Mouse (Mus musculus): ENCODE data around the gene Icos. TPM values are rescaled to one million over a fixed set of nuclear protein-coding genes. Genes with fewer than 3 reads are reported as not detected.

Gene Icos
- polyA plus RNA-seq, 1 experiment from 2014 or later: 0.07 TPM

DNA sequence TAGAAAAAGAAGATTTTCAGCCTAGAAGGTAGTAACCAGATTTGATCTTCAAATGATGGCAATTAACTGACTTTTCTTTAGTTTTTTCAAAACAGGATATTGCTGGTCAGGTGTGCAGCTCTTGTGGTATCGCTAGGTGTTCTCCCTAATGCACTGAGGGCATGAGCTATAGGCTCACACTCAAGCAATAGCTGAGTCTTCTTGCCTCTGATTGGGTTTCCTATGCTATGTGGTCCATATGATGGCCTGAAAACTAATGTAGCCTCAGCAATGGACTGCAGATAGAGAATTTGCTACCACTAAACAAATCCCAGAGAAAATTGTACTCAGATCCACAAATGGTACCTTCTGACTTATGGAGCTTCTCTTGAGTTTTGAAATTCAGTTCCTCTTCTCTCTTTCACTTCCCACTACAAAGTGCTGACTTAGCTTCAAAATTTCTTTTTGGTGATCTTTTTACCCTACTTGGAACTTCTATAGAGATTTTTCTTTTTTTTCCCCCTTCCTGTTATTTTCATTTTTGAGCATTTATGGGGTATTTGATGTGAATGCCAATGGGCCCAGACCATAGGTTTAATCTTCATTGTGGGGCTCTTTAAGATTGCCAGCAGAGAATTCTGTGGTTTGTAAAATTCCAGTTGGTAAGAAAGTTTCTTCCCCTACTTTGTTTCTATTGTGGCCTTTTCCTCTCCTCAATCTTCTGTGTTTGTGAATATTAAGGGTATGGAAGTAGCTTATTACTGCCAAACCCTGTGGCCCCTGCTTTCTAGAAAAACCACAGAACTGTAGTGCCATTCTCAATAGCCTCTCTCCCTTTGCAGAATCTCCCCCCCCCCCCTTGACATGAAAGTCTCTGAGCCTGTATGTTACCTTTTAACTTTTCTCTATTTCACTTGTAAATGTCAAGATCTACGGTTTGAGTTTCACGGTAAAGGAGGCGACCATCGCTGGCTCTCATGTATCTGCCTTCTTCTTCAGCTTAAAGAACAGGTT lies 36.4 kb upstream of the Icos start:
- no peaks in the 10 kb centered on the region for H3K36me3 ChIP-seq (ENCODE audit: control insufficient read depth, insufficient read depth, low read length)
- H3K27ac ChIP-seq (ENCODE audit: low read depth, low read length): no peak overlapping the region
- WGBS: 94% methylated on average over 5 of the region's 5 CpGs
- ATAC-seq (ENCODE audit: low FRiP score, low TSS enrichment): no peak
- no peaks in the 10 kb centered on the region for H3K9me3 ChIP-seq (ENCODE audit: control insufficient read depth, low read length)
- H3K4me2 ChIP-seq (replicated peaks; ENCODE audit: low read depth, low read length): no peak overlapping the region
- H3K9ac ChIP-seq (ENCODE audit: low read depth, low read length): no peak overlapping the region
- no peaks in the 10 kb centered on the region for H3K4me1 ChIP-seq (ENCODE audit: control insufficient read depth, insufficient read depth, low read length)
- H3K27me3 ChIP-seq (ENCODE audit: control insufficient read depth, insufficient read depth, low read length): no peaks in the 10 kb centered on the region
- H3K4me3 ChIP-seq (ENCODE audit: low read length): no peak overlapping the region

DNA sequence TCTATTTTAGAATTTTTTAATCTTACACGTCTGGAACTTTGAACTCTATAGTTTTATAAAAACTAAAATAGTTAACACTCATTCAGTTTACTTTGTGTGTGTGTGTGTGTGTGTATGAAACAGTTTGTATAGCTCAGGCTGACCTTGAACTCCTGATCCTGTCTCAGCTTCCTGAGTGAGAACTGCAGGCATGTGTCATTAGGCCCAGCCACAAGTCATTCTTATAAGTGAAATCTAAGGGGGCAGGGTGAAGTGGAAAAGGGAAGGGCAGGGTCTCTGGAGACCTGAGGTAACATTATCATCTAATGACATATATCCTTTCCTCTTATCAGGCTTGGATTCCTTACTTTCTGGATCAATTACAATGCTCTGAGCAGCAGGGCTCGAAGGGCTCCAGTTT lies 34.8 kb upstream of the Icos start:
- Histone ChIP-seq H3K9ac (ENCODE audit: low read depth, low read length) (no peak overlapping the region), H3K27ac (ENCODE audit: low read depth, low read length) (no peak overlapping the region), H3K4me3 (ENCODE audit: low read length) (no peak overlapping the region), H3K36me3 (ENCODE audit: control insufficient read depth, insufficient read depth, low read length) (no peaks in the 10 kb centered on the region), H3K4me2 (replicated peaks; ENCODE audit: low read depth, low read length) (no peak overlapping the region), H3K9me3 (ENCODE audit: control insufficient read depth, low read length) (no peaks in the 10 kb centered on the region), H3K27me3 (ENCODE audit: control insufficient read depth, insufficient read depth, low read length) (no peaks in the 10 kb centered on the region), H3K4me1 (ENCODE audit: control insufficient read depth, insufficient read depth, low read length) (no peaks in the 10 kb centered on the region)
- WGBS: 72% methylated on average over 2 of the region's 2 CpGs
- ATAC-seq (ENCODE audit: low FRiP score, low TSS enrichment): no peak

DNA sequence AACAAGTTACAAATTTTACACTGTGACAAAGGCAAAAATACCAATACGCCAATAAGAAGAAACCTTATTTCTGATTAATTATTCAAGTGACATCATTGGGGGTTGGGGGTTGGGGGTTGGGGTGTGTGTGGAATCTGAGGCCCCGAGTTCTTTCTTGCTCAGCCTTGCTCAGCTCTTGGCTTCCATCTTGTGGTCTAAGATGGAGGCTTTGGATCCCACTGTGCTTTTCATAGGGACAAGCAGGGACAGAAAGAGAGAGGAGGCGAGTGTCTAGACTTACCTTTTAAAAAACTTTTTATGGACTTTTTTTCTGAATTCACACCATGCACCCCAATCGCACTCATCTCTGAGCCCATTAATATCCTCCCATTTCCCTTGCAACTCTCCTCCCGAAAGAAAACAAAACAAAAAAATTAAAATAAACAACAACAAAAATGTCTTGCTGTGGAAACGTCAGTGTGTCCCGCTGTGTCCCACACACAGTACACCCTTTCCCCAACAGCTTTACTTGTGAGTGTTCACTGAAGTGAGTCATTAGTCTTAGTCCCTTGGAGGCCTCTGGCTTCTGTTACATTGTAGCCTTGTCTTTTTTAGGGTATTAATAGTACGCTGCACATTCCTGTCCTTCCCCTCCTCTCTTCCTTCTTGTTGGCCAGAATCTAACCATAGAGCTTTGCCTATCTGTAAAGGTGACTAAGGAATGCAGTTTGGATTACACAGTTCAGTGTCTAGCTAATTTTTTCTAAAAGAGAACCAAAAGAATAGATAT lies 31.9 kb upstream of the Icos start:
- WGBS: 79% methylated on average over 8 of the region's 8 CpGs
- no peaks in the 10 kb centered on the region for H3K4me1 ChIP-seq (ENCODE audit: control insufficient read depth, insufficient read depth, low read length)

DNA sequence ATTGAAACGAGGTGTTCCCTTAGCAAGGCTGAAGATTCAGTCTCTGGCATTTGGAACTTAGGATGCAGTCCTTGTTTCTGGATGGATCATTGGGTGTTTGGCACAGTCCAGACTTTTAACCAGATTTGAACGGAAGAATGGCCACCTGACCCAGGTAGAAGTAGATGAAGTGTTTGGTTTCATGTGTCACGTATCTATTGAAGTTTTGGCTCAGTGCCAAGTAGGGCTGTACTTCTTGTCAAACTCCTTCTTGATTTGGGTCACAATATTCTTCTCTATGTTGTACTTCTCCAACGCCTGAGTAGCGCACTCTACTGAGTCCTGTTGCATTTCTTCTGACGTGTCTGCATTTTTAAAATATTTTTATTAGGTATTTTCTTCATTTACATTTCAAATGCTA lies 29.6 kb upstream of the Icos start:
- Histone ChIP-seq H3K36me3 (ENCODE audit: control insufficient read depth, insufficient read depth, low read length) (no peaks in the 10 kb centered on the region), H3K9me3 (ENCODE audit: control insufficient read depth, low read length) (no peaks in the 10 kb centered on the region), H3K4me2 (replicated peaks; ENCODE audit: low read depth, low read length) (no peak overlapping the region), H3K9ac (ENCODE audit: low read depth, low read length) (no peak overlapping the region), H3K27ac (ENCODE audit: low read depth, low read length) (no peak overlapping the region), H3K4me1 (ENCODE audit: control insufficient read depth, insufficient read depth, low read length) (no peaks in the 10 kb centered on the region), H3K4me3 (ENCODE audit: low read length) (no peak overlapping the region), H3K27me3 (ENCODE audit: control insufficient read depth, insufficient read depth, low read length) (no peaks in the 10 kb centered on the region)
- WGBS: 84% methylated on average over 6 of the region's 6 CpGs
- ATAC-seq (ENCODE audit: low FRiP score, low TSS enrichment): no peak

More for the DNA sequence above, 31.9 kb upstream of the Icos start:
- ATAC-seq (ENCODE audit: low FRiP score, low TSS enrichment): no peak
- Histone ChIP-seq H3K4me2 (replicated peaks; ENCODE audit: low read depth, low read length) (no peak overlapping the region), H3K9ac (ENCODE audit: low read depth, low read length) (no peak overlapping the region), H3K27ac (ENCODE audit: low read depth, low read length) (no peak overlapping the region), H3K4me3 (ENCODE audit: low read length) (no peak overlapping the region), H3K27me3 (ENCODE audit: control insufficient read depth, insufficient read depth, low read length) (no peaks in the 10 kb centered on the region), H3K9me3 (ENCODE audit: control insufficient read depth, low read length) (no peaks in the 10 kb centered on the region), H3K36me3 (ENCODE audit: control insufficient read depth, insufficient read depth, low read length) (no peaks in the 10 kb centered on the region)

DNA sequence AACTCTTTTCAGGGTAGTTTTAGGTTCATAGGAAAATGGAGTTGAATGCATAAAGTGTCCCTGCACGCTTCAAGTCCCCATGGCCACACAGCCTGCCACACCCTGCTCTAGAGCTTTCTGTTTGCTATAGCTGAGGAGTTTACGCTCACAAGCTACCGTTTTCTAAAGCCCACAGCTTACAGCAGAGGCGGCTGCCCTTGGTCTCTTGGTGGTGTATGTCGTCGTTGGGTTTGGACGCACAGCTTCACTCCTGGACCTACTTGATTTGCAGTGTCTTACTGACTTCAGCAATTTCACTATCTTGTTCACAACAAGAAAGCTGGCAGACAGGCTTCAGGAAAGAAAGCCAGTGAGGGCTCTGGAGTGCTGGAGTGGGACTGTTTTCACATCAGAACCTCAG lies 24.8 kb upstream of the Icos start:
- Histone ChIP-seq H3K36me3 (ENCODE audit: control insufficient read depth, insufficient read depth, low read length) (no peaks in the 10 kb centered on the region), H3K27ac (ENCODE audit: low read depth, low read length) (no peak overlapping the region), H3K4me2 (replicated peaks; ENCODE audit: low read depth, low read length) (no peak overlapping the region), H3K4me1 (ENCODE audit: control insufficient read depth, insufficient read depth, low read length) (peaks cover 2% of the 10 kb centered on the region; the same call in 1 of the 2 replicates), H3K9me3 (ENCODE audit: control insufficient read depth, low read length) (no peaks in the 10 kb centered on the region), H3K4me3 (ENCODE audit: low read length) (no peak overlapping the region), H3K9ac (ENCODE audit: low read depth, low read length) (no peak overlapping the region), H3K27me3 (ENCODE audit: control insufficient read depth, insufficient read depth, low read length) (no peaks in the 10 kb centered on the region)
- 70% methylated on average over 7 of the region's 7 CpGs for WGBS
- no peak for ATAC-seq (ENCODE audit: low FRiP score, low TSS enrichment)

DNA sequence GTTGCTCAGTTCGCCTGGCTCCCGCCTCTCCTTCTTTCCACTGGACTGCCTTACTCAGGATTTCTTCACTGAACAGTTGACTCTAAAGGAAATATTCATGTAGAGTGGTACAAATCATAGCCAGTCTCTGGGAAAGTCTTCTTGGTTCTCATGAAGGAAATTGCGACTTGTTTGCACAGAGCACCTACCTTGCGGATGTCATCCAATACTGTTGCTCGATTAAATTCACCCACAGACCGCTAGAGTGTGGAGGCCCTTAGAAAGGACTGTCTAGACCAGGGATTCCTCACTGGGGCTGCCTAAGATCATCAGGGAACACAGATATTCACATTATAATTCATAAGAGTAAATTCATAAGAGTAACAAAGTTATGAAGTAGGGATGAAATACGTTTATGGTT lies 24.0 kb upstream of the Icos start:
- H3K36me3 ChIP-seq (ENCODE audit: control insufficient read depth, insufficient read depth, low read length): no peaks in the 10 kb centered on the region
- no peak for ATAC-seq (ENCODE audit: low FRiP score, low TSS enrichment)
- H3K9ac ChIP-seq (ENCODE audit: low read depth, low read length): no peak overlapping the region
- H3K9me3 ChIP-seq (ENCODE audit: control insufficient read depth, low read length): no peaks in the 10 kb centered on the region
- peaks cover 2% of the 10 kb centered on the region; the same call in 1 of the 2 replicates for H3K4me1 ChIP-seq (ENCODE audit: control insufficient read depth, insufficient read depth, low read length)
- no peak overlapping the region for H3K4me2 ChIP-seq (replicated peaks; ENCODE audit: low read depth, low read length)
- H3K27ac ChIP-seq (ENCODE audit: low read depth, low read length): no peak overlapping the region
- WGBS: 85% methylated on average over 7 of the region's 7 CpGs
- H3K4me3 ChIP-seq (ENCODE audit: low read length): no peak overlapping the region
- no peaks in the 10 kb centered on the region for H3K27me3 ChIP-seq (ENCODE audit: control insufficient read depth, insufficient read depth, low read length)

DNA sequence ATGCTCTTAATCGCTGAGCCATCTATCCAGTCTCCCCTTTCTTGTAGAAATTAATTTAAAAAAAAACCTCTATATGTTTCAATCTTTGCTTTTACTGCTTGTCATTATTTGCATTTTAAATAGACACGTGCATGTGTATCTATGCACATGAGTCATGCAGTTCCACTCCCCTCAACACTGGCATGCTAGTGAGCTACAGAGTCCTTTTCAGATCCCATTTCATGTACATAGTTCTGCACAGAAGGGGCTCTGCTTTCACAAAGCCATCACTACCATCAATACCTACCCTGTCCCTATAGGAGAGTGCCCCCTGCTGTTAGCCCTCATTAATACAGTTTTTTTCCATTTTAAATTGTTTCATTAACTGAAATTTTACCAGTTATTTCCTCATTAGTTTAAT lies 23.0 kb upstream of the Icos start:
- no peak for ATAC-seq (ENCODE audit: low FRiP score, low TSS enrichment)
- Histone ChIP-seq H3K36me3 (ENCODE audit: control insufficient read depth, insufficient read depth, low read length) (no peaks in the 10 kb centered on the region), H3K4me3 (ENCODE audit: low read length) (no peak overlapping the region), H3K4me1 (ENCODE audit: control insufficient read depth, insufficient read depth, low read length) (peaks cover 2% of the 10 kb centered on the region; the same call in 1 of the 2 replicates), H3K4me2 (replicated peaks; ENCODE audit: low read depth, low read length) (no peak overlapping the region), H3K27ac (ENCODE audit: low read depth, low read length) (no peak overlapping the region), H3K9ac (ENCODE audit: low read depth, low read length) (no peak overlapping the region), H3K9me3 (ENCODE audit: control insufficient read depth, low read length) (no peaks in the 10 kb centered on the region), H3K27me3 (ENCODE audit: control insufficient read depth, insufficient read depth, low read length) (no peaks in the 10 kb centered on the region)
- 55% methylated on average over 2 of the region's 2 CpGs for WGBS

DNA sequence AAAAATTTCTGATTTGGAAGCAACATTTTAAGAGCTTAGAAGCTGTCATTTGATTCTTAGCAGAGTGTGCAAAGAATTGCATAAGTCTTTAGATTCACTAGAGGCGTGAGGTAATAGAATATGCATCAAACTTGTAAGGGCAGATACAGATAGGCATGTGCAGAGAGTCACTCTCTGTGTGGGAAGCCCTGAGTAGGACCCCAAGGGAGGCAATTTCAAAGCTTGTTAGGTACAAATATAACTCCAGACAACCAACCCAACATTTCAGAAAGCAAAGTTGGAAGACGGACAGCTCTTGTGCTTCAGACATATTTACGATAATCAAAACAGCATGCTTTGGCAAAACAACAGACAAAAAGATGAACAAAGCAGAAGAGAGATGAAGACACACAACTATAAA lies 22.5 kb upstream of the Icos start:
- 86% methylated on average over 3 of the region's 3 CpGs for WGBS
- Histone ChIP-seq H3K4me3 (ENCODE audit: low read length) (no peak overlapping the region), H3K4me2 (replicated peaks; ENCODE audit: low read depth, low read length) (no peak overlapping the region), H3K9ac (ENCODE audit: low read depth, low read length) (no peak overlapping the region), H3K27me3 (ENCODE audit: control insufficient read depth, insufficient read depth, low read length) (no peaks in the 10 kb centered on the region), H3K36me3 (ENCODE audit: control insufficient read depth, insufficient read depth, low read length) (no peaks in the 10 kb centered on the region), H3K4me1 (ENCODE audit: control insufficient read depth, insufficient read depth, low read length) (peaks cover 2% of the 10 kb centered on the region; the same call in 1 of the 2 replicates), H3K27ac (ENCODE audit: low read depth, low read length) (no peak overlapping the region), H3K9me3 (ENCODE audit: control insufficient read depth, low read length) (no peaks in the 10 kb centered on the region)
- no peak for ATAC-seq (ENCODE audit: low FRiP score, low TSS enrichment)

DNA sequence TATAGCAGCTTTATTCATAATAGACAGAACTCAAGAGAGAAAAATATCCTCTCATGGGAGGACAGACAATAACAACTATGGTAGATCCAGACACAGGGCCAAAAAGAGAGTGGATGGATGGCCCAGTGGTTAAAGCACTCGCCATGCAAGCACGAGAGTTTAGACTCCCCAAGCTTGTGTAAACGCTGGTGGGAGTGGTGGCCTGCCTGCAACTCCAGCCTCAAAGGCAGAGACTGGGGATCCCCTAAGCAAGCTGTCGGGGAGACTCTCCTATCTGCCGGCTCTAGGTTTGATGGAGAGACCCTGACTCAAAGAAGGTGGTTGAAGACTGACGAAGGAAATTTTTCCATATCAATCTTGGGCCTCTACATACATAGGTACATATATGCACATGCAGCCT lies 21.5 kb upstream of the Icos start:
- Histone ChIP-seq H3K27me3 (ENCODE audit: control insufficient read depth, insufficient read depth, low read length) (no peaks in the 10 kb centered on the region), H3K4me1 (ENCODE audit: control insufficient read depth, insufficient read depth, low read length) (peaks cover 2% of the 10 kb centered on the region; the same call in 1 of the 2 replicates), H3K36me3 (ENCODE audit: control insufficient read depth, insufficient read depth, low read length) (no peaks in the 10 kb centered on the region), H3K4me2 (replicated peaks; ENCODE audit: low read depth, low read length) (no peak overlapping the region), H3K9ac (ENCODE audit: low read depth, low read length) (no peak overlapping the region), H3K9me3 (ENCODE audit: control insufficient read depth, low read length) (no peaks in the 10 kb centered on the region), H3K27ac (ENCODE audit: low read depth, low read length) (no peak overlapping the region), H3K4me3 (ENCODE audit: low read length) (no peak overlapping the region)
- no peak for ATAC-seq (ENCODE audit: low FRiP score, low TSS enrichment)
- WGBS: 87% methylated on average over 6 of the region's 6 CpGs

Data from kidney, embryonic 14.5 days (tissue).